Mouse (Mus musculus): ENCODE data around the gene Elf2. TPM values are rescaled to one million over a fixed set of nuclear protein-coding genes. Genes with fewer than 3 reads are reported as not detected.

The Elf2 gene
- polyA plus RNA-seq, 1 experiment from 2014 or later: 62.9 TPM

DNA sequence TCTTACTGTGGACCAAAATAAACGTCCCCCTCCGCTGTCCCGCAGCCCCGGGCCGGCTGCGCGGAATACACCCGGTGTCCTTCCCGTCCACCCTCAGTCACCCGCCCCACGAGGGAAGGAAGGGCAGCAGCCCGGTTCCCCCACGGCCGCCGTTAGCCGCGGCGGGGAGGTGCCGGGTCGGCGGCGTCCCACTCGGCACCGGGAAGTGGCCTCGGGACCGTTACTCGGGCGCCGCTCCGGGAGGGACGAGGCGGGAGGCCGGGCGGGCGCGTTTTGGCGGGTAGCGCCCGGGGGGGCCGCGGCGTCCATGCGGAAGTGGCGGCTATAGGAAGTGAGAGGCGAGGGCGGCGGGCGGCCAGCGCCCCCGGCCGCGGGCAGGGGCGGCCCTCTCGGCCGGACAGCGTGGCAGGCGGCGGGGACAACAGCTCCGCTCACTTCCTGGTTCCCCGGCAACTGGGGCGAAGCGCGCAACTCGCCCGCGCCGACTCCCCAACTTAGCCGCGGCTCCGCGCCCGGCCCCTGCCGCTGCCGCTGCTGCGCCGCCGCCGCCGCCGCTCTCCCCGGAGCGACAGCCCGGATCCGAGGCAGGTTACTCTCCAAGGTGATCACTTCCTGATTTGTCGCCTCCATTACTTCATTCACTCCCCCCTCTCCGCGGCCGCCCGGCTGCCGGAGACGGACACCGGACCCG is 63.9 kb downstream of the Elf2 start:
- H3K36me3 ChIP-seq (ENCODE audit: insufficient read depth, low read length): no peaks in the 10 kb centered on the region
- peaks cover 8% of the 10 kb centered on the region for H3K4me1 ChIP-seq (ENCODE audit: insufficient read depth, low read length)
- peak overlapping the region; percentile 84 for H3K4me2 ChIP-seq (replicated peaks; ENCODE audit: low read depth, low read length)
- peak overlapping the region; percentile 99 for H3K27ac ChIP-seq (ENCODE audit: low read length)
- peak overlapping the region; percentile 93 for H3K9ac ChIP-seq (replicated peaks; ENCODE audit: low read length)
- H3K9me3 ChIP-seq (ENCODE audit: low read length): no peaks in the 10 kb centered on the region
- H3K27me3 ChIP-seq (ENCODE audit: insufficient read depth, low read length): no peaks in the 10 kb centered on the region
- WGBS: under 1% methylated on average over 51 of the region's 93 CpGs
- H3K4me3 ChIP-seq (ENCODE audit: low read length): peak overlapping the region; percentile 100
- peak; percentile 44; the same call in 1 of the 2 replicates for ATAC-seq (ENCODE audit: low FRiP score, low TSS enrichment)

DNA sequence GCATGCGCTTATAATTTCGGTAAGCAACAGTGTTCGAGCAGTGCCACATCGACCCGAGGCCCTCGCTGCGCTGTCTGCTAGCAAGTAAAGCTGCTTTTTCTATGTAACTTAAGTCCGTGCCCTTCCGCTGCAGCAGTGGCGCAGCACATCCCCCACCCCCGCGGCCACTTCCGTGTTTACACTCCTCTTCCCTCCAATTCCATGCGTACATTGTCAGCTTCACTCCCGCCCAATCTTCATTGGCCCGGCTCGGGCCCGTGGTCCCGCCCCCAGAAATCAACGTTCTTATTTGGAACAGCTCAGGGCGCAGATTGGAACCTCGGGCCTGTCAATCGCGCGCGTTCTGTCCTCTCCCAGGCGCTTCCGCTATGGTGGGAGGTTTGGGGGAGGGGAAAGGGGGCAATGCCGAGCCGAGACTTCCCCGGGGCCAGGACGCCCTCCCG is 64.5 kb downstream of the Elf2 start:
- Histone ChIP-seq H3K27me3 (ENCODE audit: insufficient read depth, low read length) (no peaks in the 10 kb centered on the region), H3K36me3 (ENCODE audit: insufficient read depth, low read length) (no peaks in the 10 kb centered on the region), H3K4me1 (ENCODE audit: insufficient read depth, low read length) (peaks cover 8% of the 10 kb centered on the region), H3K27ac (ENCODE audit: low read length) (peak overlapping the region; percentile 99), H3K4me2 (replicated peaks; ENCODE audit: low read depth, low read length) (peak overlapping the region; percentile 84), H3K9me3 (ENCODE audit: low read length) (no peaks in the 10 kb centered on the region), H3K9ac (replicated peaks; ENCODE audit: low read length) (peak overlapping the region; percentile 93), H3K4me3 (ENCODE audit: low read length) (peak overlapping the region; percentile 100)
- WGBS: under 1% methylated on average over 33 of the region's 33 CpGs
- peak; percentile 99 for ATAC-seq (ENCODE audit: low FRiP score, low TSS enrichment)

DNA sequence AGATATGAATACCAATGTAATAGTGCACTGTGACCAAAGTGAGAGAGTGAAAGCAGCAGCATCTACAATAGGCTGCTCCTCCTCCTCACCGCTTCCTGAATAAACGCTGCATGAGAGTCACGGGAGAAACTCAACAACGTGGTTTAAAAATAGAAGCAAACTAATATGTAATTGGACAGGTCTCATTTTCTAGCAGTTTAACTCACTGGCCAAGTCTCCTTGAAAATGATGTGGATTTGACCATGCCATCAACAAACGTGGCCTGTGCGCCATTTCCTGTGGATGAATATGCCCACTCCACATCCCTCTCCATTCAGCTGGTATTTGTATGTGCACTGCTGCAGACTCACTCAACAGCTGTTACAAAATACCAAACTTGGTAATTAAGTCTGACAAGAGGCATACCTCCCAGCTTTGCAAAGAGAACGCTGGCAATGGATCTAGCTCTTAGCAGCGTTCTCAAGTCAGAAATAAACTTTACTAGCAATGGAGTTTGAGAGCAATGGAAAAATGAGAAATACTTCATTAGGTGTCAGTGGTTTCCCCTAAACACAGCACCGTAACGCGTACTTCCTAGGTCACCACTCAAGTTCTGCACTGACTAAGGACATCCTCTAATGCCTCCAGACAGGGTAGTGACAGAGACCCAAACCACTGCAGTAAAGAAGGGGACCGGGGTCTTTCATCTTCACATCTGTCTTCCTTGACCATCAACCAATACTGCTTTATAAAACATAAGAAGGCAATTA is 70.2 kb downstream of the Elf2 start:
- no peak overlapping the region for H3K4me2 ChIP-seq (replicated peaks; ENCODE audit: low read depth, low read length)
- WGBS: 72% methylated on average over 12 of the region's 12 CpGs
- H3K9ac ChIP-seq (replicated peaks; ENCODE audit: low read length): no peak overlapping the region
- no peaks in the 10 kb centered on the region for H3K27me3 ChIP-seq (ENCODE audit: insufficient read depth, low read length)
- H3K36me3 ChIP-seq (ENCODE audit: insufficient read depth, low read length): peaks cover 6% of the 10 kb centered on the region; the same call in 1 of the 2 replicates
- peaks cover 9% of the 10 kb centered on the region for H3K4me1 ChIP-seq (ENCODE audit: insufficient read depth, low read length)
- H3K27ac ChIP-seq (ENCODE audit: low read length): peak overlapping the region; percentile 18; the same call in 1 of the 2 replicates
- no peaks in the 10 kb centered on the region for H3K9me3 ChIP-seq (ENCODE audit: low read length)
- H3K4me3 ChIP-seq (ENCODE audit: low read length): no peak overlapping the region
- ATAC-seq (ENCODE audit: low FRiP score, low TSS enrichment): no peak

DNA sequence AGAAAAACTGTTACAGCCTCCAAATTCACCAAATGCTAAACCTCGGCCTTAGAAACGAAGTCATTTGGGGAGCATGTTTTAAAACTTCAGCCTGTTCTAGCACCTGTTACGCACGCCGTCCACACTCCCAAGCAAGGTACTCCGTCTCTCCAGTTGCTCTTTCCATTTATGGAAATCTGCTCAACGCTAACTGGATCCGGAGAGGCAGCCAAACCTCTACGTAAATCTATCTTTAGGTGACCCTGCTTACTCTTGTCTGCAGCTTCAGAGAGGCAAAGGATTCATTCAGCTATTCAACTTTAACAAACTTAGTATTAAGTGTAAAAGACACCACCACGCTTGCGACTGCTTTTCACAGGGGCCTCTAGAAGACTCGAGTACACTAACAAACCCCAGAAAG is 72.0 kb downstream of the Elf2 start:
- Histone ChIP-seq H3K4me2 (replicated peaks; ENCODE audit: low read depth, low read length) (no peak overlapping the region), H3K27ac (ENCODE audit: low read length) (no peak overlapping the region), H3K27me3 (ENCODE audit: insufficient read depth, low read length) (no peaks in the 10 kb centered on the region)

DNA sequence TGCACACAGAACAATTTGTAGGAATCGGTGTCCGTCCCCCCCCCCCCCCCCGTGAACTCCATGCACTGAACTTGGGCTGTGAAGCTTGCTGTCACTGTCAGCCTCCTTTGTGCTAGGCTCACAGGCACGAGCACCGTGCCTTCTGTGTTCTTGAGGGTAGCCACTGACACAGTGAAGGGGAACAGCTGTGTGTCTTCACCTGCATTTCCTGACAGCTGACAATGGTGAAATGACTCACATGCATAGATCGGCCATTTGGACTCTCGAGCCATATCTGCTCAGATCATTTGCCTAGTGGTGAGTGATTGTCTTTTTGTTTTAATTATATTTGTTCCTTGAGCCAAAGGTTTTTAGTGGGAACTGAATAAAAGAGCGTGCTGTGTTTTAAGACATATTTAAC is 77.5 kb downstream of the Elf2 start:
- Histone ChIP-seq H3K27me3 (ENCODE audit: insufficient read depth, low read length) (no peaks in the 10 kb centered on the region), H3K27ac (ENCODE audit: low read length) (no peak overlapping the region), H3K9me3 (ENCODE audit: low read length) (no peaks in the 10 kb centered on the region), H3K4me3 (ENCODE audit: low read length) (no peak overlapping the region), H3K4me2 (replicated peaks; ENCODE audit: low read depth, low read length) (no peak overlapping the region), H3K4me1 (ENCODE audit: insufficient read depth, low read length) (no peaks in the 10 kb centered on the region), H3K36me3 (ENCODE audit: insufficient read depth, low read length) (peaks cover 55% of the 10 kb centered on the region), H3K9ac (replicated peaks; ENCODE audit: low read length) (no peak overlapping the region)
- 0 out of 2 replicates have a peak, but pooled peaks have one; percentile 35 for ATAC-seq (ENCODE audit: low FRiP score, low TSS enrichment)
- 57% methylated on average over 7 of the region's 8 CpGs for WGBS

More for the DNA sequence above, 72.0 kb downstream of the Elf2 start:
- WGBS: 71% methylated on average over 12 of the region's 12 CpGs
- H3K4me1 ChIP-seq (ENCODE audit: insufficient read depth, low read length): 0 out of 2 replicates have a peak, but pooled peaks cover 3% of the 10 kb centered on the region
- H3K9ac ChIP-seq (replicated peaks; ENCODE audit: low read length): no peak overlapping the region; the same call in 1 of the 2 replicates
- no peaks in the 10 kb centered on the region for H3K9me3 ChIP-seq (ENCODE audit: low read length)
- no peak overlapping the region for H3K4me3 ChIP-seq (ENCODE audit: low read length)
- ATAC-seq (ENCODE audit: low FRiP score, low TSS enrichment): no peak
- H3K36me3 ChIP-seq (ENCODE audit: insufficient read depth, low read length): peaks cover 20% of the 10 kb centered on the region

GRCm38 (mm10) chr3:51258070-51258469 is 82.4 kb downstream of the Elf2 start:
- Histone ChIP-seq H3K36me3 (ENCODE audit: insufficient read depth, low read length) (peaks cover 69% of the 10 kb centered on the region), H3K9me3 (ENCODE audit: low read length) (no peaks in the 10 kb centered on the region), H3K4me3 (ENCODE audit: low read length) (no peak overlapping the region), H3K27me3 (ENCODE audit: insufficient read depth, low read length) (no peaks in the 10 kb centered on the region), H3K4me2 (replicated peaks; ENCODE audit: low read depth, low read length) (no peak overlapping the region), H3K27ac (ENCODE audit: low read length) (no peak overlapping the region), H3K9ac (replicated peaks; ENCODE audit: low read length) (no peak overlapping the region), H3K4me1 (ENCODE audit: insufficient read depth, low read length) (no peaks in the 10 kb centered on the region)
- no peak for ATAC-seq (ENCODE audit: low FRiP score, low TSS enrichment)
- 96% methylated on average over 5 of the region's 5 CpGs for WGBS

DNA sequence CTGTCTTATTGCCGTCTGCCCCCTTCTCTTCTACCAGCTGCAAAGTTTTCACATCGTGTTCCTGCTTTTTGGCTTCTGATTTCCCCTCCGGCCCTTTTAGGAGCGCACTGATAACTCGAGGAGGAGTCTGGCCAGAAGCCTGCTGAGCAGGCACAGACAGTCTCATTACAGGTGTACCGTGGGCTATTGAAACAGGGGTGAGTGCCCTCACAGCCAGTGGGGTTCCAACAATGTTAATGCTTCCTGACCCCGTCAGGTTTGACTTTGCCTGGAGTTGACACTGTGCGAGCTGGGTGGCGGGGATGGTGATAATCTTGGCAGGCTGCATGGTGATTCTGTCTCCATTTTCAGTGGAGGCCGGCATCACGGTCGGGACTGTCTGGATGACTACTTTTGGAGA is 84.0 kb downstream of the Elf2 start:
- Histone ChIP-seq H3K36me3 (ENCODE audit: insufficient read depth, low read length) (peaks cover 74% of the 10 kb centered on the region), H3K4me1 (ENCODE audit: insufficient read depth, low read length) (no peaks in the 10 kb centered on the region), H3K27me3 (ENCODE audit: insufficient read depth, low read length) (no peaks in the 10 kb centered on the region), H3K9me3 (ENCODE audit: low read length) (no peaks in the 10 kb centered on the region), H3K4me3 (ENCODE audit: low read length) (no peak overlapping the region), H3K27ac (ENCODE audit: low read length) (no peak overlapping the region), H3K4me2 (replicated peaks; ENCODE audit: low read depth, low read length) (no peak overlapping the region), H3K9ac (replicated peaks; ENCODE audit: low read length) (no peak overlapping the region)
- WGBS: 91% methylated on average over 12 of the region's 12 CpGs
- ATAC-seq (ENCODE audit: low FRiP score, low TSS enrichment): no peak

DNA sequence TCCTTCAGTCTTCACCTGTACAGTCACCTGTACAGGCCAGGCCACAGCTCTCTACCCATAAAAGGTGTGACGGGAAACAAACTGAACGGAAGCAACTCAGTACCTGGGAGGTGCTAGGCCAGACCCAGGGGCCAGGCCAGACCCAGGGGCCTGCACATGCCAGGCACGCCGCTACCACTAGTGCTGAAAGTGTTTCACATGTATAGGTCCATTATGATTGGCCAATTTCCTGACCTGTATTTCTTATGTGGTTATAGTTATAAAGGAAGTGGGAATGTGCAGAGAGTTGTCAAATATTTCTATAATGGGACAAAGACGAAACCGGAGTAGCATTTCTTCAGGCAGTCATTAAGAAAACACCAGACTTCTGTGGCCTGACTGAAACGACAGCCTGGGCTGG is 85.7 kb downstream of the Elf2 start:
- 0 out of 2 replicates have a peak, but pooled peaks have one; percentile 12 for ATAC-seq (ENCODE audit: low FRiP score, low TSS enrichment)
- Histone ChIP-seq H3K4me1 (ENCODE audit: insufficient read depth, low read length) (no peaks in the 10 kb centered on the region), H3K9me3 (ENCODE audit: low read length) (no peaks in the 10 kb centered on the region), H3K27me3 (ENCODE audit: insufficient read depth, low read length) (no peaks in the 10 kb centered on the region), H3K4me2 (replicated peaks; ENCODE audit: low read depth, low read length) (no peak overlapping the region), H3K27ac (ENCODE audit: low read length) (no peak overlapping the region), H3K36me3 (ENCODE audit: insufficient read depth, low read length) (peaks cover 76% of the 10 kb centered on the region), H3K9ac (replicated peaks; ENCODE audit: low read length) (no peak overlapping the region), H3K4me3 (ENCODE audit: low read length) (no peak overlapping the region)
- WGBS: 90% methylated on average over 7 of the region's 7 CpGs

DNA sequence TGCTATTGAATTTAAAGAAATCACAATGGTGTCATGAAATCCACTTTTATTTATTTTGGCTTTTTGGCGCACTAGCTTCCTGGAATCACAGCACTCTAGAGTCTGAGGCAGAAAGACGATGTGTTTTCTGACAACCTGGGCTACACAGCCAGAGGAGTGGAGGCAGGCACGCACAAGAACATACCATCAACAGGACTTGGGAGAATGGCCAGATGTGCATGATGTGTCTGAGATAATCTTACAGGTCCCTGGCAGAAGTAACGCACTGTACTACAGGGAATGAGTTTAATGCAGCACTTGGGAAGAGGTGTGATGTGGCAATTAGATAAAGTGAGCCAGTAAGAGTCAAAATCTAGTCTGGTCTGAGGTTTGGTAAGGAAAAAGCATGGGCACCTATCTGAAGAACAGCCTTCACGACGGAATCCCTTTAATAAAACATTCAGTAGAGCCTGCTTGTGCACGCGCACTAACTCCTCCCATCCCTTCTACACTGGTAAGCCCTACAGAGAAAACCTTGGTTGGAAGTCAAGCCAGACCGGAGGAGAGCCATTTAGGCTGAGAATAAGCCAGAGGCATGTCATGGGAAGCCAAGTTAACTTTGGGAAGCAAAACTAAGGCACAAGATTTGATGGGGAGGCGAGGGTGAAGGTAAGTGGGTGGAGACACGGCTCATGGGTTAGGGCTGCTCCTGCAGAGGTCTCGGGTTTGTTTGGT is 87.6 kb downstream of the Elf2 start:
- WGBS: 89% methylated on average over 12 of the region's 12 CpGs
- Histone ChIP-seq H3K4me1 (ENCODE audit: insufficient read depth, low read length) (no peaks in the 10 kb centered on the region), H3K4me3 (ENCODE audit: low read length) (no peak overlapping the region), H3K9ac (replicated peaks; ENCODE audit: low read length) (no peak overlapping the region), H3K27ac (ENCODE audit: low read length) (no peak overlapping the region), H3K36me3 (ENCODE audit: insufficient read depth, low read length) (peaks cover 70% of the 10 kb centered on the region), H3K27me3 (ENCODE audit: insufficient read depth, low read length) (no peaks in the 10 kb centered on the region), H3K4me2 (replicated peaks; ENCODE audit: low read depth, low read length) (no peak overlapping the region), H3K9me3 (ENCODE audit: low read length) (no peaks in the 10 kb centered on the region)
- ATAC-seq (ENCODE audit: low FRiP score, low TSS enrichment): no peak

Data from kidney, embryonic 16.5 days (tissue).